ENCODE assay signal across 8 mouse cellular contexts in the genomic region with DNA sequence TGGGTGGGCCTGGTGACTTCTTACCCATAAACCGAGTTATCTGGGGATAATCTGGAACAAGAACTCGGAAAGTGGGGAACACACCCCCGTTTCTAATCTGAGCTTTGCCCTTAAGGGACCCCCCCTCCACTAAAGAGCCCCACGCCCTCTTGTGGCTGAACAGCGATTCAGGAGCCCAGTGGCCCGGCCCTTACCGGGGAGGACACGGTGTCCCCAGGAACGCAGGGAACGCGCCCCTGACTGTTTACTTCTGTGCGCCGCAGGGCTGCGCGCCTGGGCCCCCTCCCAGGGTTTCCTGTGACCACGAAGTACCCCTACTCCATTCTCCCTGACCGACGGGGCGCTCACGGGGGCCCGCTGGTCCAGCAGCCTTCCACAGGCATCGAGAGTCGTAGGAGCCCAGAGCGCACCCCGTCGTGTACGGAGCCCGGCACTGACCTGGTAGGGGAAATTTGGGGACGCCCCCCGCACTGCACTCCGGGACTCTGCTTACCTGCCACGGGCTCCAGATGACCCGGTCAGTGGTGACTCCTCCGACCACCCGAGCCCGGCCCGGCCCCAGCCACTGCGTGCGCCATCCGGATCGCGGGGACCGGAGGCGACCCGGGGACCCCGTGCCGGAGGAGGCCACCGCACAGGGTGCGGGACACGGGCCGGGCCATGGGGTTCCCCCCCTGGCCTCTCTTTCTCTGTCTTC. TPM values are rescaled to one million over a fixed set of nuclear protein-coding genes. Genes with fewer than 3 reads are reported as not detected.
DNase-seq lines count a peak whose midpoint lies in the region; ATAC-seq and TF ChIP-seq lines count a peak whose summit lies in the region.

No protein-coding gene starts in this region.

- H3K27ac ChIP-seq in limb, embryonic 12.5 days, result no peak overlapping the region
- H3K27ac ChIP-seq in midbrain, postnatal 0 days (ENCODE audit: low read depth, low read length), result no peak overlapping the region

- peaks cover 63% of the 10 kb centered on the region for H3K27me3 ChIP-seq in limb, embryonic 12.5 days
- H3K27me3 ChIP-seq in midbrain, postnatal 0 days (ENCODE audit: insufficient read depth, low read length), result peaks cover 59% of the 10 kb centered on the region

- ATAC-seq in limb, embryonic 12.5 days (ENCODE audit: insufficient number of reproducible peaks, insufficient read depth, low FRiP score, low TSS enrichment, low read depth), result no peak
- ATAC-seq in midbrain, postnatal 0 days (ENCODE audit: low FRiP score), result 0 out of 2 replicates have a peak, but pooled peaks have one; percentile 2

- H3K4me1 ChIP-seq in limb, embryonic 12.5 days (replicated peaks), result peaks cover 64% of the 10 kb centered on the region
- H3K4me1 ChIP-seq in midbrain, postnatal 0 days (ENCODE audit: insufficient read depth, low read length), result peaks cover 8% of the 10 kb centered on the region; the same call in 1 of the 2 replicates

- peak; percentile 46 for TF ChIP-seq CTCF in midbrain, postnatal 0 days (IDR thresholded peaks at IDR 0.05)

- H3K4me3 ChIP-seq in limb, embryonic 12.5 days (replicated peaks), result peak overlapping the region; percentile 62
- H3K4me3 ChIP-seq in midbrain, postnatal 0 days (ENCODE audit: low read depth, low read length), result peak overlapping the region; percentile 47

- peak; percentile 44 for DNase-seq in gastrocnemius, adult 18-20 months (ENCODE audit: low spot score)
- DNase-seq in gastrocnemius, postnatal 36 days, result no peak
- peak; percentile 54 to 67 for DNase-seq in adrenal gland, postnatal 36 days
- peak; percentile 43 to 62 for DNase-seq in heart, postnatal 14 days
- DNase-seq in midbrain, postnatal 0 days (ENCODE audit: low spot score), result no peak
- DNase-seq in left cerebral cortex, postnatal 4 days, result no peak
- DNase-seq in left cerebral cortex, adult 9 months (ENCODE audit: low spot score in 2 of 2), result no peak

- no peaks in the 10 kb centered on the region for H3K36me3 ChIP-seq in limb, embryonic 12.5 days
- no peaks in the 10 kb centered on the region for H3K36me3 ChIP-seq in midbrain, postnatal 0 days (ENCODE audit: insufficient read depth, low read length)

- WGBS in limb, embryonic 12.5 days, result 2% methylated on average over 46 of the region's 51 CpGs
- 2% methylated on average over 51 of the region's 51 CpGs for WGBS in midbrain, postnatal 0 days

- peak overlapping the region; percentile 69 for H3K9ac ChIP-seq in limb, embryonic 12.5 days (replicated peaks)
- H3K9ac ChIP-seq in midbrain, postnatal 0 days (replicated peaks; ENCODE audit: low read length, poor library complexity, severe bottlenecking), result peak overlapping the region; percentile 54

- H3K4me2 ChIP-seq in limb, embryonic 12.5 days, result peak overlapping the region; percentile 97
- H3K4me2 ChIP-seq in midbrain, postnatal 0 days (ENCODE audit: low read depth, low read length, poor library complexity, severe bottlenecking), result peak overlapping the region; percentile 91

- no peaks in the 10 kb centered on the region for H3K9me3 ChIP-seq in limb, embryonic 12.5 days
- H3K9me3 ChIP-seq in midbrain, postnatal 0 days (ENCODE audit: low read length), result no peaks in the 10 kb centered on the region

- intact Hi-C loops in gastrocnemius, postnatal 36 days (cut with DNase I), result loop anchor here (5.0 kb wide), 5 partner anchors 35 to 145 kb away; partner anchors contain the start of genes Catsperd, Lonp1 and Rpl36
- intact Hi-C loops in heart, postnatal 14 days (cut with DNase I), result loop anchor here (2.0 to 5.0 kb wide), 2 partner anchors 38 to 70 kb away; partner anchors contain the start of gene Vmac
- intact Hi-C loops in left cerebral cortex, postnatal 4 days (cut with DNase I), result no loop called here

RNA-seq across cellular contexts. Expression of gene Nrtn, which starts 0.5 kb away (rescaled TPM):
- 1 to 10 TPM; 2.6 to 3.3 TPM for total RNA-seq in gastrocnemius, adult 18-20 months (2021)
- total RNA-seq in gastrocnemius, postnatal 36 days (2021), result 1 to 10 TPM; 4.1 to 5.0 TPM
- 1 to 10 TPM; 3.8 to 5.4 TPM for total RNA-seq in adrenal gland, postnatal 36 days (2021)
- 10 to 100 TPM; 19.7 to 20.0 TPM for total RNA-seq in heart, postnatal 14 days (2021)
- 18.9 and 19.6 TPM in 2 replicates for polyA plus RNA-seq in limb, embryonic 12.5 days (2016; fragmentation: Nextera tagmentation; extraction: Ambion mirVana)
- total RNA-seq in midbrain, postnatal 0 days (2014; rRNA removed), result 12.5 and 13.4 TPM in 2 replicates
- polyA plus RNA-seq in midbrain, postnatal 0 days (2015; fragmentation: Nextera tagmentation; extraction: Ambion mirVana), result 7.4 and 8.0 TPM in 2 replicates
- 1 to 10 TPM; 1.2 to 1.3 TPM for total RNA-seq in left cerebral cortex, postnatal 4 days (2021)

RNA-seq across cellular contexts. Expression of gene Dus3l, which starts 7.7 kb away (rescaled TPM):
- total RNA-seq in gastrocnemius, adult 18-20 months (2021), result 10 to 100 TPM; 14.4 to 14.9 TPM
- 10 to 100 TPM; 13.4 to 16.1 TPM for total RNA-seq in gastrocnemius, postnatal 36 days (2021)
- total RNA-seq in adrenal gland, postnatal 36 days (2021), result 10 to 100 TPM; 31.5 to 32.5 TPM
- 10 to 100 TPM; 19.6 to 21.6 TPM for total RNA-seq in heart, postnatal 14 days (2021)
- 42.0 and 46.7 TPM in 2 replicates for polyA plus RNA-seq in limb, embryonic 12.5 days (2016; fragmentation: Nextera tagmentation; extraction: Ambion mirVana)
- 91.0 and 93.8 TPM in 2 replicates for total RNA-seq in midbrain, postnatal 0 days (2014; rRNA removed)
- 103 and 114 TPM in 2 replicates for polyA plus RNA-seq in midbrain, postnatal 0 days (2015; fragmentation: Nextera tagmentation; extraction: Ambion mirVana)
- total RNA-seq in left cerebral cortex, postnatal 4 days (2021), result 10 to 100 TPM; 80.0 to 90.4 TPM

RNA-seq across cellular contexts. Expression of gene Prr22, which starts 13.2 kb away (rescaled TPM):
- total RNA-seq in gastrocnemius, adult 18-20 months (2021), result under 1 TPM; 0.16 to 0.28 TPM
- total RNA-seq in gastrocnemius, postnatal 36 days (2021), result under 1 TPM in 1 of 2 experiments, not detected in 1; 0.12 TPM
- under 1 TPM; 0.26 to 0.60 TPM for total RNA-seq in adrenal gland, postnatal 36 days (2021)
- total RNA-seq in heart, postnatal 14 days (2021), result under 1 TPM; 0.48 to 0.49 TPM
- 0.69 and 1.3 TPM in 2 replicates for polyA plus RNA-seq in limb, embryonic 12.5 days (2016; fragmentation: Nextera tagmentation; extraction: Ambion mirVana)
- 0.44 and 1.3 TPM in 2 replicates for total RNA-seq in midbrain, postnatal 0 days (2014; rRNA removed)
- 0.61 and 1.1 TPM in 2 replicates for polyA plus RNA-seq in midbrain, postnatal 0 days (2015; fragmentation: Nextera tagmentation; extraction: Ambion mirVana)
- total RNA-seq in left cerebral cortex, postnatal 4 days (2021), result 1 to 10 TPM; 1.2 TPM

RNA-seq across cellular contexts. Expression of gene Vmac, which starts 39.0 kb away (rescaled TPM):
- 1 to 10 TPM; 2.0 to 2.1 TPM for total RNA-seq in gastrocnemius, adult 18-20 months (2021)
- 1 to 10 TPM; 3.3 to 3.4 TPM for total RNA-seq in gastrocnemius, postnatal 36 days (2021)
- total RNA-seq in adrenal gland, postnatal 36 days (2021), result 10 to 100 TPM; 14.7 to 36.6 TPM
- total RNA-seq in heart, postnatal 14 days (2021), result 1 to 10 TPM; 5.3 to 7.6 TPM
- polyA plus RNA-seq in limb, embryonic 12.5 days (2016; fragmentation: Nextera tagmentation; extraction: Ambion mirVana), result 16.5 and 23.1 TPM in 2 replicates
- 32.3 and 36.9 TPM in 2 replicates for total RNA-seq in midbrain, postnatal 0 days (2014; rRNA removed)
- 19.2 and 19.8 TPM in 2 replicates for polyA plus RNA-seq in midbrain, postnatal 0 days (2015; fragmentation: Nextera tagmentation; extraction: Ambion mirVana)
- 10 to 100 TPM; 10.8 to 12.6 TPM for total RNA-seq in left cerebral cortex, postnatal 4 days (2021)

RNA-seq across cellular contexts. Expression of gene Ndufa11, which starts 39.3 kb away (rescaled TPM):
- 100 to 1,000 TPM; 420 to 445 TPM for total RNA-seq in gastrocnemius, adult 18-20 months (2021)
- 100 to 1,000 TPM; 425 to 470 TPM for total RNA-seq in gastrocnemius, postnatal 36 days (2021)
- 100 to 1,000 TPM; 290 to 298 TPM for total RNA-seq in adrenal gland, postnatal 36 days (2021)
- 100 to 1,000 TPM; 796 to 811 TPM for total RNA-seq in heart, postnatal 14 days (2021)
- 410 and 419 TPM in 2 replicates for polyA plus RNA-seq in limb, embryonic 12.5 days (2016; fragmentation: Nextera tagmentation; extraction: Ambion mirVana)
- total RNA-seq in midbrain, postnatal 0 days (2014; rRNA removed), result 335 and 480 TPM in 2 replicates
- 630 and 676 TPM in 2 replicates for polyA plus RNA-seq in midbrain, postnatal 0 days (2015; fragmentation: Nextera tagmentation; extraction: Ambion mirVana)
- total RNA-seq in left cerebral cortex, postnatal 4 days (2021), result 100 to 1,000 TPM; 187 to 194 TPM

Comparison
In these comparisons a context has a peak if more than half of its experiments do, and no peak if none do; other contexts are left out.
1. DNase-seq: peak in gastrocnemius, adult 18-20 months (single experiment), adrenal gland, postnatal 36 days (2 of 2) and heart, postnatal 14 days (2 of 2); none in gastrocnemius, postnatal 36 days (0 of 2), midbrain, postnatal 0 days (single experiment), left cerebral cortex, postnatal 4 days (single experiment) and left cerebral cortex, adult 9 months (0 of 2).